Mouse (Mus musculus) MEL (cell line): ENCODE measurements around the gene Ephb3. TPM values are rescaled to one million over a fixed set of nuclear protein-coding genes. Genes with fewer than 3 reads are reported as not detected.

Experiments
- DNase-seq: peaks from one replicate; pipeline ENCODE4 v3.0.0; 2011; ENCODE audit warnings: low read depth, low spot score
- H3K27ac ChIP-seq: 2 replicates; pipeline ENCODE4 v1.5.1; 2012; ENCODE audit warnings: low read depth, mild to moderate bottlenecking, control low read depth, low read length, moderate library complexity; ENCODE audit not compliant: control insufficient read depth
- H3K27me3 ChIP-seq, 2 experiments: fragments of 150-350 bp in 1 of 2; sonication (generic) in 1 of 2; 2 replicates each; pipeline ENCODE4 v1.6.1; 2012; ENCODE audit warnings: low read length in 2 of 2, mild to moderate bottlenecking in 2 of 2, improper control_type of control experiment in 1 of 2, moderate library complexity in 1 of 2; ENCODE audit not compliant: insufficient read depth in 2 of 2, control insufficient read depth in 1 of 2
- H3K36me3 ChIP-seq, 2 experiments: 2 replicates each; pipeline ENCODE4 v1.6.1; 2012 to 2014; ENCODE audit warnings: low read length in 2 of 2, improper control_type of control experiment in 1 of 2, inconsistent platforms in 1 of 2, mild to moderate bottlenecking in 1 of 2; ENCODE audit not compliant: insufficient read depth in 2 of 2, control insufficient read depth in 1 of 2
- H3K4me1 ChIP-seq, 2 experiments: fragments of 150-350 bp in 1 of 2; sonication (generic) in 1 of 2; 2 replicates each; pipeline ENCODE4 v1.6.1; 2012; ENCODE audit warnings: low read length in 2 of 2, improper control_type of control experiment in 1 of 2, mild to moderate bottlenecking in 1 of 2; ENCODE audit not compliant: insufficient read depth in 2 of 2, control insufficient read depth in 1 of 2
- H3K4me3 ChIP-seq, 2 experiments: fragments of 150-350 bp in 1 of 2; sonication (generic) in 1 of 2; 2 replicates each; pipeline ENCODE4 v1.5.1; 2012; ENCODE audit warnings: low read depth in 2 of 2, low read length in 2 of 2, mild to moderate bottlenecking in 2 of 2, moderate library complexity in 2 of 2, control low read depth in 1 of 2, improper control_type of control experiment in 1 of 2; ENCODE audit not compliant: control insufficient read depth in 1 of 2, insufficient read depth in 1 of 2
- H3K79me2 ChIP-seq: 2 replicates; pipeline ENCODE4 v1.6.1; 2012; ENCODE audit warnings: mild to moderate bottlenecking, low read length, moderate library complexity; ENCODE audit not compliant: control insufficient read depth, poor library complexity, insufficient read depth
- H3K9ac ChIP-seq: 2 replicates; pipeline ENCODE4 v1.6.1; 2012; ENCODE audit warnings: low read depth, mild to moderate bottlenecking, control low read depth, low read length, moderate library complexity; ENCODE audit not compliant: control insufficient read depth, poor library complexity, severe bottlenecking
- H3K9me3 ChIP-seq: fragments of 150-350 bp; sonication (generic); replicated peaks from 2 replicates; pipeline ENCODE4 v1.6.1; 2012; ENCODE audit warnings: mild to moderate bottlenecking, low read length, improper control_type of control experiment, moderate library complexity; ENCODE audit not compliant: insufficient read depth
- CTCF ChIP-seq, 3 experiments: IDR thresholded peaks in 2 of 3; conservative IDR thresholded peaks in 1 of 3; 2 replicates each; pipeline ENCODE4 v1.5.1; 2011 to 2012; ENCODE audit warnings: low read length in 3 of 3, low read depth in 2 of 3, mild to moderate bottlenecking in 2 of 3, improper control_type of control experiment in 1 of 3, inconsistent platforms in 1 of 3, mixed read lengths in 1 of 3, moderate library complexity in 1 of 3; ENCODE audit not compliant: control insufficient read depth in 1 of 3, insufficient read depth in 1 of 3, poor library complexity in 1 of 3, severe bottlenecking in 1 of 3
- ELF1 ChIP-seq: IDR thresholded peaks from 2 replicates; pipeline ENCODE4 v1.6.1; 2014; ENCODE audit warnings: low read depth, mild to moderate bottlenecking, inconsistent platforms, low read length, improper control_type of control experiment, moderate library complexity
- GABPA ChIP-seq: IDR thresholded peaks from 2 replicates; pipeline ENCODE4 v1.6.1; 2012; ENCODE audit warnings: low read depth, mild to moderate bottlenecking, inconsistent platforms, low read length, improper control_type of control experiment, moderate library complexity
- HCFC1 ChIP-seq: IDR thresholded peaks from 2 replicates; pipeline ENCODE4 v1.6.1; 2012; ENCODE audit warnings: low read depth, mild to moderate bottlenecking, inconsistent platforms, low read length, improper control_type of control experiment, moderate library complexity
- MAFK ChIP-seq: IDR thresholded peaks from 2 replicates; pipeline ENCODE4 v1.6.1; 2011; ENCODE audit warnings: low read depth, mild to moderate bottlenecking, low read length, improper control_type of control experiment, borderline replicate concordance
- MAZ ChIP-seq: IDR thresholded peaks from 2 replicates; pipeline ENCODE4 v1.6.1; 2012; ENCODE audit warnings: low read depth, mild to moderate bottlenecking, inconsistent platforms, low read length, improper control_type of control experiment
- MYB ChIP-seq: IDR thresholded peaks from 2 replicates; pipeline ENCODE4 v1.6.1; 2011; ENCODE audit warnings: mild to moderate bottlenecking, low read depth, low read length, improper control_type of control experiment
- MYC ChIP-seq: IDR thresholded peaks from 2 replicates; pipeline ENCODE4 v1.6.1; 2011; ENCODE audit warnings: low read depth, mild to moderate bottlenecking, low read length, improper control_type of control experiment, moderate library complexity
- NELFE ChIP-seq: IDR thresholded peaks from 2 replicates; pipeline ENCODE4 v1.6.1; 2011; ENCODE audit warnings: low read depth, low read length, improper control_type of control experiment
- NRF1 ChIP-seq: IDR thresholded peaks from 2 replicates; pipeline ENCODE4 v1.6.1; 2014; ENCODE audit warnings: low read depth, mild to moderate bottlenecking, inconsistent platforms, low read length, improper control_type of control experiment, moderate library complexity; ENCODE audit not compliant: poor library complexity, insufficient read depth, severe bottlenecking
- POLR2AphosphoS2 ChIP-seq: IDR thresholded peaks from 2 replicates; pipeline ENCODE4 v1.6.1; 2011; ENCODE audit warnings: low read length, improper control_type of control experiment
- TAL1 ChIP-seq: IDR thresholded peaks from 2 replicates; pipeline ENCODE4 v1.6.1; 2012; ENCODE audit warnings: mild to moderate bottlenecking, inconsistent platforms, low read length, moderate library complexity, mixed read lengths
- TCF12 ChIP-seq: IDR thresholded peaks from 2 replicates; pipeline ENCODE4 v1.6.1; 2014; ENCODE audit warnings: low read depth, mild to moderate bottlenecking, inconsistent platforms, low read length, improper control_type of control experiment, moderate library complexity
- UBTF ChIP-seq: IDR thresholded peaks from 2 replicates; pipeline ENCODE4 v1.6.1; 2012; ENCODE audit warnings: low read depth, mild to moderate bottlenecking, inconsistent platforms, low read length, improper control_type of control experiment, moderate library complexity, borderline replicate concordance; ENCODE audit not compliant: insufficient read depth
- ZC3H11A ChIP-seq: IDR thresholded peaks from 2 replicates; pipeline ENCODE4 v1.6.1; 2012; ENCODE audit warnings: low read depth, mild to moderate bottlenecking, inconsistent platforms, low read length, improper control_type of control experiment
- ZKSCAN1 ChIP-seq: IDR thresholded peaks from 2 replicates; pipeline ENCODE4 v1.6.1; 2012; ENCODE audit warnings: low read depth, mild to moderate bottlenecking, inconsistent platforms, low read length, improper control_type of control experiment, moderate library complexity
- ZMIZ1 ChIP-seq: IDR thresholded peaks from 2 replicates; pipeline ENCODE4 v1.6.1; 2012; ENCODE audit warnings: low read depth, mild to moderate bottlenecking, inconsistent platforms, low read length, improper control_type of control experiment, moderate library complexity
- ZNF384 ChIP-seq: IDR thresholded peaks from 2 replicates; pipeline ENCODE4 v1.6.1; 2012; ENCODE audit warnings: low read depth, mild to moderate bottlenecking, inconsistent platforms, low read length, improper control_type of control experiment
- polyA plus RNA-seq, 2 experiments: library from polyadenylated mRNA; stranded (reverse) in 1 of 2; unstranded in 1 of 2; fragments of >175 nt in 1 of 2; fragments of >200 nt in 1 of 2; gene quantifications; 2 replicates each; pipeline versions ENCODE4 v1.2.1 to v1.2.4; 2012; ENCODE audit warnings: low replicate concordance in 2 of 2, low read depth in 1 of 2; ENCODE audit not compliant: insufficient read length in 2 of 2, insufficient read depth in 1 of 2, missing spikeins in 1 of 2
- total RNA-seq: library from RNA; depleted of rRNA; stranded (reverse); fragments of 300-350 nt; gene quantifications from 2 replicates; pipeline ENCODE4 v1.2.3, GENCODE M21; 2012

The Ephb3 gene
- total and polyA plus RNA-seq, 3 experiments: 0.46 to 2.9 TPM; not detected in 1

- no peaks in the 10 kb centered on the region for H3K4me1 ChIP-seq
- no peak overlapping the region for H3K4me3 ChIP-seq
- no peak overlapping the region for H3K9ac ChIP-seq
- TF ChIP-seq MAFK (no peak), ELF1 (no peak), POLR2AphosphoS2 (no peak), GABPA (no peak)
- H3K27ac ChIP-seq: no peak overlapping the region
- no peaks in the 10 kb centered on the region for H3K36me3 ChIP-seq
- H3K79me2 ChIP-seq: no peaks in the 10 kb centered on the region
- peaks cover 0 to 2% of the 10 kb centered on the region in 2 experiments; a peak in 1 of 4 replicates for H3K27me3 ChIP-seq
- DNase-seq: no peak
- no peaks in the 10 kb centered on the region for H3K9me3 ChIP-seq
Measured at GRCm38 (mm10) chr16:21238722-21239121, 34.2 kb downstream of the Ephb3 start.

GRCm38 (mm10) chr16:21240547-21240946, 36.0 kb downstream of the Ephb3 start:
- Histone ChIP-seq H3K4me3 (no peak overlapping the region), H3K9me3 (no peaks in the 10 kb centered on the region), H3K4me1 (no peaks in the 10 kb centered on the region), H3K9ac (no peak overlapping the region), H3K36me3 (no peaks in the 10 kb centered on the region), H3K79me2 (no peaks in the 10 kb centered on the region), H3K27me3 (peaks cover 0 to 2% of the 10 kb centered on the region in 2 experiments; a peak in 2 of 4 replicates), H3K27ac (no peak overlapping the region)
- DNase-seq: no peak
- TF ChIP-seq CTCF (IDR thresholded peaks at IDR 0.05 in 2 of 3, conservative IDR thresholded peaks at IDR 0.05 in 1 of 3; ENCODE audit: control insufficient read depth in 1 of 3, insufficient read depth in 1 of 3, low read depth in 2 of 3, low read length in 3 of 3, poor library complexity in 1 of 3, severe bottlenecking in 1 of 3) (no peak), ZNF384 (no peak), ZMIZ1 (no peak), MYC (no peak), ZC3H11A (no peak), TAL1 (no peak), HCFC1 (no peak), MAZ (no peak), NELFE (no peak), TCF12 (no peak), ELF1 (no peak), NRF1 (no peak), MYB (no peak), UBTF (no peak), GABPA (no peak), ZKSCAN1 (no peak)
